Mouse (Mus musculus) MEL (cell line): ENCODE measurements around the gene Il33. TPM values are rescaled to one million over a fixed set of nuclear protein-coding genes. Genes with fewer than 3 reads are reported as not detected.

Experiments used
- DNase-seq: peaks from one replicate; pipeline ENCODE4 v3.0.0; 2011; ENCODE audit warnings: low read depth, low spot score
- H3K27ac ChIP-seq: 2 replicates; pipeline ENCODE4 v1.5.1; 2012; ENCODE audit warnings: low read depth, mild to moderate bottlenecking, control low read depth, low read length, moderate library complexity; ENCODE audit not compliant: control insufficient read depth
- H3K27me3 ChIP-seq, 2 experiments: fragments of 150-350 bp in 1 of 2; sonication (generic) in 1 of 2; 2 replicates each; pipeline ENCODE4 v1.6.1; 2012; ENCODE audit warnings: low read length in 2 of 2, mild to moderate bottlenecking in 2 of 2, improper control_type of control experiment in 1 of 2, moderate library complexity in 1 of 2; ENCODE audit not compliant: insufficient read depth in 2 of 2, control insufficient read depth in 1 of 2
- H3K36me3 ChIP-seq, 2 experiments: 2 replicates each; pipeline ENCODE4 v1.6.1; 2012 to 2014; ENCODE audit warnings: low read length in 2 of 2, improper control_type of control experiment in 1 of 2, inconsistent platforms in 1 of 2, mild to moderate bottlenecking in 1 of 2; ENCODE audit not compliant: insufficient read depth in 2 of 2, control insufficient read depth in 1 of 2
- H3K4me1 ChIP-seq, 2 experiments: fragments of 150-350 bp in 1 of 2; sonication (generic) in 1 of 2; 2 replicates each; pipeline ENCODE4 v1.6.1; 2012; ENCODE audit warnings: low read length in 2 of 2, improper control_type of control experiment in 1 of 2, mild to moderate bottlenecking in 1 of 2; ENCODE audit not compliant: insufficient read depth in 2 of 2, control insufficient read depth in 1 of 2
- H3K4me3 ChIP-seq, 2 experiments: fragments of 150-350 bp in 1 of 2; sonication (generic) in 1 of 2; 2 replicates each; pipeline ENCODE4 v1.5.1; 2012; ENCODE audit warnings: low read depth in 2 of 2, low read length in 2 of 2, mild to moderate bottlenecking in 2 of 2, moderate library complexity in 2 of 2, control low read depth in 1 of 2, improper control_type of control experiment in 1 of 2; ENCODE audit not compliant: control insufficient read depth in 1 of 2, insufficient read depth in 1 of 2
- H3K79me2 ChIP-seq: 2 replicates; pipeline ENCODE4 v1.6.1; 2012; ENCODE audit warnings: mild to moderate bottlenecking, low read length, moderate library complexity; ENCODE audit not compliant: control insufficient read depth, poor library complexity, insufficient read depth
- H3K9ac ChIP-seq: 2 replicates; pipeline ENCODE4 v1.6.1; 2012; ENCODE audit warnings: low read depth, mild to moderate bottlenecking, control low read depth, low read length, moderate library complexity; ENCODE audit not compliant: control insufficient read depth, poor library complexity, severe bottlenecking
- H3K9me3 ChIP-seq: fragments of 150-350 bp; sonication (generic); replicated peaks from 2 replicates; pipeline ENCODE4 v1.6.1; 2012; ENCODE audit warnings: mild to moderate bottlenecking, low read length, improper control_type of control experiment, moderate library complexity; ENCODE audit not compliant: insufficient read depth
- CHD1 ChIP-seq: IDR thresholded peaks from 2 replicates; pipeline ENCODE4 v1.6.1; 2012; ENCODE audit warnings: low read depth, mild to moderate bottlenecking, inconsistent platforms, low read length, improper control_type of control experiment
- CHD2 ChIP-seq: IDR thresholded peaks from 2 replicates; pipeline ENCODE4 v1.6.1; 2011; ENCODE audit warnings: low read length, improper control_type of control experiment
- CTCF ChIP-seq, 3 experiments: IDR thresholded peaks in 2 of 3; conservative IDR thresholded peaks in 1 of 3; 2 replicates each; pipeline ENCODE4 v1.5.1; 2011 to 2012; ENCODE audit warnings: low read length in 3 of 3, low read depth in 2 of 3, mild to moderate bottlenecking in 2 of 3, improper control_type of control experiment in 1 of 3, inconsistent platforms in 1 of 3, mixed read lengths in 1 of 3, moderate library complexity in 1 of 3; ENCODE audit not compliant: control insufficient read depth in 1 of 3, insufficient read depth in 1 of 3, poor library complexity in 1 of 3, severe bottlenecking in 1 of 3
- E2F4 ChIP-seq: IDR thresholded peaks from 2 replicates; pipeline ENCODE4 v1.6.1; 2011; ENCODE audit warnings: low read depth, low read length, improper control_type of control experiment, borderline replicate concordance
- ETS1 ChIP-seq: IDR thresholded peaks from 2 replicates; pipeline ENCODE4 v1.6.1; 2012; ENCODE audit warnings: low read depth, mild to moderate bottlenecking, inconsistent platforms, low read length, improper control_type of control experiment, moderate library complexity
- GABPA ChIP-seq: IDR thresholded peaks from 2 replicates; pipeline ENCODE4 v1.6.1; 2012; ENCODE audit warnings: low read depth, mild to moderate bottlenecking, inconsistent platforms, low read length, improper control_type of control experiment, moderate library complexity
- GATA1 ChIP-seq: IDR thresholded peaks from 2 replicates; pipeline ENCODE4 v1.6.1; 2011; ENCODE audit warnings: low read depth, low read length, improper control_type of control experiment
- JUND ChIP-seq: IDR thresholded peaks from 2 replicates; pipeline ENCODE4 v1.6.1; 2011; ENCODE audit warnings: low read depth, mild to moderate bottlenecking, improper control_type of control experiment, low read length
- MAFK ChIP-seq: IDR thresholded peaks from 2 replicates; pipeline ENCODE4 v1.6.1; 2011; ENCODE audit warnings: low read depth, mild to moderate bottlenecking, low read length, improper control_type of control experiment, borderline replicate concordance
- MAZ ChIP-seq: IDR thresholded peaks from 2 replicates; pipeline ENCODE4 v1.6.1; 2012; ENCODE audit warnings: low read depth, mild to moderate bottlenecking, inconsistent platforms, low read length, improper control_type of control experiment
- MEF2A ChIP-seq: IDR thresholded peaks from 2 replicates; pipeline ENCODE4 v1.6.1; 2014; ENCODE audit warnings: low read depth, mild to moderate bottlenecking, inconsistent platforms, low read length, improper control_type of control experiment; ENCODE audit not compliant: poor library complexity, insufficient replicate concordance, severe bottlenecking; ENCODE audit errors: extremely low read depth
- MYC ChIP-seq: IDR thresholded peaks from 2 replicates; pipeline ENCODE4 v1.6.1; 2011; ENCODE audit warnings: low read depth, mild to moderate bottlenecking, low read length, improper control_type of control experiment, moderate library complexity
- NRF1 ChIP-seq: IDR thresholded peaks from 2 replicates; pipeline ENCODE4 v1.6.1; 2014; ENCODE audit warnings: low read depth, mild to moderate bottlenecking, inconsistent platforms, low read length, improper control_type of control experiment, moderate library complexity; ENCODE audit not compliant: poor library complexity, insufficient read depth, severe bottlenecking
- POLR2A ChIP-seq, 2 experiments: IDR thresholded peaks; 2 replicates each; pipeline ENCODE4 v1.6.1; 2011 to 2012; ENCODE audit warnings: low read length in 2 of 2, mild to moderate bottlenecking in 2 of 2, control low read depth in 1 of 2, improper control_type of control experiment in 1 of 2, low read depth in 1 of 2, moderate library complexity in 1 of 2; ENCODE audit not compliant: control insufficient read depth in 1 of 2, insufficient read depth in 1 of 2, poor library complexity in 1 of 2
- RAD21 ChIP-seq: IDR thresholded peaks from 2 replicates; pipeline ENCODE4 v1.6.1; 2011; ENCODE audit warnings: mild to moderate bottlenecking, low read depth, low read length, improper control_type of control experiment
- UBTF ChIP-seq: IDR thresholded peaks from 2 replicates; pipeline ENCODE4 v1.6.1; 2012; ENCODE audit warnings: low read depth, mild to moderate bottlenecking, inconsistent platforms, low read length, improper control_type of control experiment, moderate library complexity, borderline replicate concordance; ENCODE audit not compliant: insufficient read depth
- ZKSCAN1 ChIP-seq: IDR thresholded peaks from 2 replicates; pipeline ENCODE4 v1.6.1; 2012; ENCODE audit warnings: low read depth, mild to moderate bottlenecking, inconsistent platforms, low read length, improper control_type of control experiment, moderate library complexity
- polyA plus RNA-seq, 2 experiments: library from polyadenylated mRNA; stranded (reverse) in 1 of 2; unstranded in 1 of 2; fragments of >175 nt in 1 of 2; fragments of >200 nt in 1 of 2; gene quantifications; 2 replicates each; pipeline versions ENCODE4 v1.2.1 to v1.2.4; 2012; ENCODE audit warnings: low replicate concordance in 2 of 2, low read depth in 1 of 2; ENCODE audit not compliant: insufficient read length in 2 of 2, insufficient read depth in 1 of 2, missing spikeins in 1 of 2
- total RNA-seq: library from RNA; depleted of rRNA; stranded (reverse); fragments of 300-350 nt; gene quantifications from 2 replicates; pipeline ENCODE4 v1.2.3, GENCODE M21; 2012

The Il33 gene
- total and polyA plus RNA-seq, 3 experiments = 0.17 TPM; not detected in 2

DNA sequence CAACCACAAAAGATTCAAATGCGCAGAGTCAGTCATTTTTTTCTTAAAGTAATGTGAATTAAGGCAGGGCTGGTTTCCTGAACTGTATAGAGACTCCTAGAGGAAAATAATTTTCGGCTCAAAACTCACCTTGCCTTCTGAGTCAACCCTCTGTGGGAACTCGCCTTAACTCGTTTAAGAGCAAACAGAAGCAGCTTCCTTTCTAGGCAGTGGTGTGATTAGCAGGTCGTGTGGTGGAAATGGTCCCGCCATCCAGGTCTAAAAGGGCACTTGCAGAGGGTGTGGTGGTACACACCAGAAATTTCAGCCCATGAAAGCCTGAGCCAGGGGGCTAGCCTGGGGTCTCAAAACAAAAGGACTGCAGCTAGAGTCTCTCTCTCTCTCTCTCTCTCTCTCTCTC lies 32.1 kb upstream of the Il33 start:
- H3K79me2 ChIP-seq = no peaks in the 10 kb centered on the region
- no peak overlapping the region for H3K4me3 ChIP-seq
- H3K4me1 ChIP-seq = no peaks in the 10 kb centered on the region
- H3K27ac ChIP-seq = no peak overlapping the region
- H3K9me3 ChIP-seq = no peaks in the 10 kb centered on the region
- H3K36me3 ChIP-seq = no peaks in the 10 kb centered on the region
- H3K27me3 ChIP-seq = peaks cover 10 to 30% of the 10 kb centered on the region in 2 experiments
- no peak for DNase-seq
- no peak for TF ChIP-seq POLR2A (IDR thresholded peaks at IDR 0.05; ENCODE audit: control insufficient read depth in 1 of 2, insufficient read depth in 1 of 2, low read depth in 1 of 2, low read length in 2 of 2, poor library complexity in 1 of 2)
- TF ChIP-seq CHD2 = no peak
- TF ChIP-seq GABPA = no peak
- no peak overlapping the region for H3K9ac ChIP-seq

GRCm38 (mm10) chr19:29893718-29894273 lies 31.1 kb upstream of the Il33 start:
- no peak for DNase-seq
- TF ChIP-seq MAZ (no peak), GATA1 (0 out of 2 replicates have a peak, but pooled peaks have one; percentile 27)
- no peak overlapping the region for H3K4me3 ChIP-seq
- H3K9me3 ChIP-seq = no peaks in the 10 kb centered on the region
- H3K27ac ChIP-seq = no peak overlapping the region
- no peaks in the 10 kb centered on the region for H3K79me2 ChIP-seq
- H3K4me1 ChIP-seq = no peaks in the 10 kb centered on the region
- no peak overlapping the region for H3K9ac ChIP-seq
- H3K36me3 ChIP-seq = no peaks in the 10 kb centered on the region
- H3K27me3 ChIP-seq = peaks cover 10 to 28% of the 10 kb centered on the region in 2 experiments

DNA sequence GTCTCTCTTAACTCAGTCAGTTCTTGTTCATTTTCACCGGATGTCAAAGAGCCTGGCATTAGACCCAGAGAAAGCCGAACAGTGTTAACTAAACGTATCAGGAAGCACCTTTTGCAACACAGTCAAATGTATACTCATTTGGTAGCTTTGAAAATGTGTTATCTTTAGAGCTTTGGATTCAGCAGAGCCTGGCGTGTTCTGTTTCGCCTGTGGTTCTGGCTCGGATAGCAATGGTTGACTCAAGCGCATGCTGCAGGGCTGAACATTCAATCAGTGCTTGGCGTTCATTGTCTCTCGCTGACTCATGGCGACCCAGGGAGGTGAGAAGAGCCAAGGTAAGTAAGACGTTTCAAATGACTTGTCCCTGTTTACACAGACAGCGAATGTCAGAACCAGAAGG lies 30.5 kb upstream of the Il33 start:
- no peaks in the 10 kb centered on the region for H3K9me3 ChIP-seq
- no peaks in the 10 kb centered on the region for H3K36me3 ChIP-seq
- H3K27me3 ChIP-seq = peaks cover 9 to 26% of the 10 kb centered on the region in 2 experiments
- H3K27ac ChIP-seq = no peak overlapping the region
- TF ChIP-seq MAZ (no peak), E2F4 (no peak), JUND (no peak)
- no peaks in the 10 kb centered on the region for H3K79me2 ChIP-seq
- no peak overlapping the region for H3K4me3 ChIP-seq
- no peak for DNase-seq
- H3K9ac ChIP-seq = no peak overlapping the region
- no peaks in the 10 kb centered on the region for H3K4me1 ChIP-seq

DNA sequence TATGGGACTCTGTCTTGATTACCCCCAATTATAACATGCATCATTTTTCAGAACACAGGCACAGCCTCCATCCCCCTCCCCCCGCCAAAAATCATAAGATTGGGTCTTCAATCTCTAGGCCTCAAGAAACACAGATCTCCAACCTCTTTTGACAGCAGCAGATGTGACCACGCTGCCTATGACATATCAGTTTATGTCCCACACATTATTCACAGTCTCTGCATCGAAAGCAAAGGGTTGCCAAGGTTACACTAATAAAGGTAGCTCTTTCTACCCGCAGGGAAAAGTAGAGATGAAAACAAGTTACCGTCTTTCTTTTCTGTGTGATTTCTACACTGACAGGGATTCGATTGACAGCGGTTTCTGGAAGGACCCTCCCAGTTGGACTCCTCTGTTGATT lies 29.9 kb upstream of the Il33 start:
- no peak overlapping the region for H3K27ac ChIP-seq
- no peaks in the 10 kb centered on the region for H3K9me3 ChIP-seq
- H3K4me3 ChIP-seq = no peak overlapping the region
- H3K27me3 ChIP-seq = peaks cover 9 to 22% of the 10 kb centered on the region in 2 experiments
- no peaks in the 10 kb centered on the region for H3K79me2 ChIP-seq
- H3K36me3 ChIP-seq = no peaks in the 10 kb centered on the region
- TF ChIP-seq MEF2A = no peak
- no peak for TF ChIP-seq CTCF (IDR thresholded peaks at IDR 0.05 in 2 of 3, conservative IDR thresholded peaks at IDR 0.05 in 1 of 3; ENCODE audit: control insufficient read depth in 1 of 3, insufficient read depth in 1 of 3, low read depth in 2 of 3, low read length in 3 of 3, poor library complexity in 1 of 3, severe bottlenecking in 1 of 3)
- TF ChIP-seq CHD1 = no peak
- no peak for TF ChIP-seq MAFK
- no peak for TF ChIP-seq ZKSCAN1
- no peak for TF ChIP-seq UBTF
- TF ChIP-seq GABPA = no peak
- no peak for TF ChIP-seq ETS1
- no peak for TF ChIP-seq MYC
- no peak for TF ChIP-seq RAD21
- no peak for TF ChIP-seq NRF1
- TF ChIP-seq, all 39 proteins: peak for 0
- H3K4me1 ChIP-seq = no peaks in the 10 kb centered on the region
- H3K9ac ChIP-seq = no peak overlapping the region
- DNase-seq = no peak
